Mouse (Mus musculus): Measurements from ENCODE around the gene Kif6.

- peak; percentile 25; the same call in 1 of the 2 replicates for TF ChIP-seq CTCF (conservative IDR thresholded peaks at IDR 0.05; ENCODE audit: low read length)
- TF ChIP-seq NANOG (IDR thresholded peaks at IDR 0.05; ENCODE audit: borderline replicate concordance, low read length), result no peak
Observed at GRCm38 (mm10) chr17:49889629-49890028, 274.7 kb downstream of the Kif6 start.

Measured in E14TG2a.4 (cell line).